Mouse (Mus musculus) mature B cell (primary cell): ENCODE data around the gene Itgb3bp.

Source experiments
- in situ Hi-C: fragments of 300-500 bp; cut with MboI; formaldehyde crosslinking; loops from 2 replicates; pipeline ENCODE4 v1.14.3; 2019

The Itgb3bp gene

DNA sequence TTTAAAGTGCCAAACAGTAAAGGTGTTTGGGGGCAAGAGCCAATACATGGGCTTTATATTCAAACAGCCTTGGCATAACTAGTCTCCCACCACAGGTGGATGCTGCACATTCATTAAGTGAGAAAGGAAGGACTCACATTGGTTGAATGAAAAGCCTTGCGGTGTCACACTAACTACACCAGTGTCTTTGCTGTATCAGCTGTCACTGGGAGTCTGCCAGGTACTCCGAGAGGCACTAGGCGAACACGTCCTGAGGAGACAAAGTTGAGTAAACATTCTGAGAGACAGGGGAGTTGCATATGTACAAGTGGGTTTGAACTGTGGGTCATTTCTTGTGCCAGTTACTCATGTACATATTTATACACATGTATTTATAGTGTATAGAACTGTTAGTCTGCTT, 205.3 kb downstream of the Itgb3bp start:
- in situ Hi-C loops: no loop called here

DNA sequence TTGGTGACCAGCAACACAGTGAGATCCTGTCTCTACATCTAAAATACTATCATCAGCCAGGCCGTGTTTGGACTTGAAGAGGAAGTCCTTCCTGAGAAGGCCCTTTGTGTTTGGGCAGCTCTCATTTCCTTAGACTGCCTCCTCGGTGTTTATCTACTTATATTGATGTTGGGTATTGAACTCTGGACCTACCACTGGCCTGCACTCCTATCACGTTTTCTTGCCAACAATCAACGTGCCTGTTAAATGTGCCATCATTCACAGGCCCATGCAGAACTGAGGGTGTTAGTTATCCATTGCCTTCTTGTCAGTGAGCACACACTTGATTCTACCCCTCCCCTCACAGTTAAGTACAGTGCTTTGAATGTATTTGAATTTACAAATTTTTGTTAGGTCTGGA, 211.7 kb downstream of the Itgb3bp start:
- in situ Hi-C loops: no loop called here

DNA sequence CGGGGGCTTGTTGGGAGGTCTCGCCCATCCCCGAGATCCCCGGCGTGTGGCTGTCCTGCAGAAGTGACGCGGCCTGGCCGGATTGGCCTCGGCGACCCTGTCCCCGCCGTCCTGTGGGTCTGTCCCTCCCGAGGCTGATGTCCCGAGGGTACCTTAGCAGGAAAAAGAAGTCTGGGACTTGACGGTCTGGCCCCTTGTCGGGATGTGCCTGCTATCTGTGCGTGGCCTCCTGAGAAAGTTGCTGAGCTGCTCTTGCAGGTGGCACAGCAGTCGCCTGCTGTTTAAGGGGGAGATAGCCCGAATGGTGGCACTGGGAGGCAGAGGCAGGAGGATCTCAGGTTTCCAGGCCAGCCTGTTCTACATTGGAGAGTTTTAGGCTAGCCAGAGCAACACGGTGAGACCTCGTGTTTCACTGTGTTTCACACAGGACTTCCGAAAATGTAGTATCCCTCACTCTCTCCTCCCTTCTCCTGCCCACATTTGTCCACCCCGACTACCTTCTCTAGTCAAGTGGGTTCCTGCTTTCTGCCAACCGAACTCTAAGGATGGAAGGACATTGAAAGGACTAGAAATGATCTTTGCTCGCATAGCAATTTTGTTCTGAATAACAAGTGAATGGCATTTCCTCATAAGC, 213.7 kb downstream of the Itgb3bp start:
- in situ Hi-C loops: no loop called here
